Mouse (Mus musculus): ENCODE measurements around the gene Map3k5.
A peak's percentile ranks its signal among the peaks of the same experiment; 100 is the strongest.
"Not testable (repeated sequence)": the region's sequence is repeated elsewhere in the genome, so short reads cannot be mapped to it uniquely, and the experiment has no call there.

Map3k5 gene

DNA sequence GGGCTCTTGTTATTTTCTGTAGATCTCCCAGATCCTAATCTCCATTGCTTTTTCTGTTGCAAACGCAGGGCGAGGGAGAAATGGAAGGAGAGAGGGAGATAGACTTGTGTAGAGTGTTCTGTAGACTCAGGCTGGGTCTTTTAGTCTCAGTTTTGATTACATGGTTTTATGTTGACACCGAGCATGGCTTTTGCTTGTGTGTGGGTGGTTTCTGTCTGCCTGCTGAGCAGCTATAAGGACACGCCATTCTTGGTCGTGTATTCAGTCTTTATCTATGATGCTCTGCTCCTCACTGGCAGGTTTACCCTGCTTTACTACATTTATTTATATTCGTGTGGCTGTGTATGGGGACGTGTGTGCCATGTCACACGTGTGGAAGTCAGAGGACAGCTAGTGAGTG, 34.2 kb downstream of the Map3k5 start:
- DNase-seq: no peak

DNA sequence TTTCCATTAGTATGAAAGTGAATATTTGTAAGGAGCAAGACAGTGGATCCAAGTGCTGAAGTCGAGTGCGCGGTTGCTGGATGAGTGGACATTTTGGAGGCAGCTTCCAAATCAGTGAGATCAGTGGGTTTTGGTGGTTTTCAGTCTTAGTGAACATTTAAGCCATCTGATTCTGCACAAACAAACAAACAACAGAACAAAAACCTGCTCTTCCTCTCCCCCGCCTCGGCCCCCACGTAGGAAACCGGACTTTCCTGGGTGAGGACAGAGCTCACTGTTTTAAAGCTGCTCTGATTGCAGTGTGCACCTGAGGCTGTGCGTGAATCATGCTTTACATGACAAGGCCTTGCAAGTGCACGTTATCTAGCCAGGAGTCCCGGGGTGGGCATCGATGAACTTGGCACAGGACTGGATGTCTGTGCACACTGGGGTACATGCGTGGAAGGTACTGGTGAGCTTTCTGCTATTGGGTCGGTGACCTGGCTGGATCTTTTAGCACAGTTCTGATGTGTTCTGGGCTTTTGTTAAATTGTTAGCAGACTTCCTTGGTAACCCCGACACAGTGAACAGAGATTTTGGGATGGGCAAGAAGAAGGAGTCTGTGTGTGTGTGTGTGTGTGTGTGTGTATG, 35.7 kb downstream of the Map3k5 start:
- DNase-seq: no peak

DNA sequence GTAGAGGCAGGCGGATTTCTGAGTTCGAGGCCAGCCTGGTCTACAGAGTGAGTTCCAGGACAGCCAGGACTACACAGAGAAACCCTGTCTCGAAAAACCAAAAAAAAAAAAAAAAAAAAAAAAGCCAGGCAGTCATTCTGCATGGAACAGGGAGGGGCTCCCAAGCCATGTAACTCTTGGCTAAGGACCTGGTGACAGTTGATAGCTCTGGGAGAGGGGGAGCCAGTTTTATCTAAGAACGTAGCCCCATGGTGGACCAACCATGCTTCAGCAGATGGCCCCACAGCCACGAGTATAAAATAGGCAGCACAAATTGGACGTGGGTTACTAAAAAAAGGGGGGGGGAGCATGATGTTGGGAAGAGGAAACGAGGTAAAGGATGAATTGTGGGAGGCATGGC, 37.2 kb downstream of the Map3k5 start:
- DNase-seq: not testable (repeated sequence)

DNA sequence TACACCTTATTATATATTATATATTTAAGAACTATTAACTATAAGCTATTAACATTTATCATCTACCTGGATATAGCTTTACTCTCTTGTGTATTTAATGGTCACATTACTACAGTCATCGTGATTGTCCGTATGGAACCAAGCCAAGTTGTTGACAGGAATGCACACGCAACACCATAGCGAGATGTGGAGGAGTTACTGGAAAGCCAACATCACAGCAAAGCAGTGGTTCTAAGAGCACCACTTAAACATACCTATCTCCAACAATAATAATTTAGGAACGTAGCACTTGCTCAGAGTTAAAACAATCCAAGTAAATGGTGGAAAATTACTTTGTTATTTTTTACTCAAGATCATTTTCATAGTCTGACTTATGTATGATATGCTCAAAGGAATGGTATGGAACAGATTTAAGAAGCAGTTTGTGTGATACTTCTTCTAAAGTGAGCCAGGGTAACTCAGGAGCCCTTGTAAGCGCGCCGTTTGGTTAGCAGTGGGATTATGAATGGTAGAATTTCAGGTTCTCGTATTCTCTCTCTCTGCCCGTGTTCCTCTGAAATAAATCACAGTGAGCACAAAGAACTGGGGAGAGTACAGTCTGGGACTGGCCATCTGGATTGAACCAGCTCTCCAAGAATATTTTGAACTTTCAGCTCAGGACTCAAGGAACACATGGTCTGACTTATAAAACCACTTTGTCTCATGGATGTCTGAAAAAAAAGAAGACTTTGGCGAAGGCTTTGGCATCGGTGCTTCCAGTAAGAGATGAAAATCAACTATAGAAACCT, 39.2 kb downstream of the Map3k5 start:
- DNase-seq: no peak

DNA sequence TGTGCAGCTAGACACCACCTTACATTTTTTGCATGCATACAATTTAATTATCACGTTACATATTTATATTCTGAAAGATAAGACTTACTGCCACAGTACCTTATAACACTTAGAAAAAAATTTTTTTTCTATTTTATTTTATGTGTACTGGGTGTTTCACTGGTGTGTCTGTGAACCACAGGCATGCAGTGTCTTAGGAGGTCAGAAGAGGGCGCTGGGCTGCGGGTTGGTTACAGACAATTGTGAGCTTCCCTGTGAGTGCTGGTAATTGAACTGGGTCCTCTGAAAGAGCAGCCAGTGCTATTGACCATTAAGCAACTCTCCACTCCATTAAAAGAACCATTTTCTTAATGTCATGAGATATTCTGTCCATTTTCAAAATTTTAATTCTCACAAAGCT, 43.3 kb downstream of the Map3k5 start:
- DNase-seq: peak; percentile 30

DNA sequence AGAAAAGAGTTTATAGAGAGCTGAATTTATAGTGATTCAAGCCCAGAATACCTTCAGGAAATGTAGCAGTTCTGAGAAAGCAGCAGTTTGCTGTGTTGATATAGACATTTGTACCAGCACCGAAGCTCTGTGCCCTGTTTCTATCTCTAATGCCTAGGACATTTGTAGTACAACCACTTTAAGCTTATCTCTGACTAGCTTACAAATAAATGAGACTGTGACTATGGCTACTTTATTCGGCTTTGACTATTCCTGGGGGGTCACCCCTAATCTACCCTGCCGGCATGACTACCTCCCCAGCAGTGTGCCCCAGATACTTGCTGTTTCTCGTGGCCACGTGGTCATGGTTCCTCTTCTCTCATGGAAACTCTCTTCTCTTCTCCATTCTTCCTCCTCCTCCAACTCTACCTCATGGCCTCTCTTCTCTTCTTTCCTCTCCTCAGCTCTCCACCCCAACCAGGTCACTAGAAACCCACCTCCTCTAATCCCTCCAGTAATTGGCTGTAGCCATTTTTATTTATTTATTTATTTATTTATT, 44.5 kb downstream of the Map3k5 start:
- no peak for DNase-seq

DNA sequence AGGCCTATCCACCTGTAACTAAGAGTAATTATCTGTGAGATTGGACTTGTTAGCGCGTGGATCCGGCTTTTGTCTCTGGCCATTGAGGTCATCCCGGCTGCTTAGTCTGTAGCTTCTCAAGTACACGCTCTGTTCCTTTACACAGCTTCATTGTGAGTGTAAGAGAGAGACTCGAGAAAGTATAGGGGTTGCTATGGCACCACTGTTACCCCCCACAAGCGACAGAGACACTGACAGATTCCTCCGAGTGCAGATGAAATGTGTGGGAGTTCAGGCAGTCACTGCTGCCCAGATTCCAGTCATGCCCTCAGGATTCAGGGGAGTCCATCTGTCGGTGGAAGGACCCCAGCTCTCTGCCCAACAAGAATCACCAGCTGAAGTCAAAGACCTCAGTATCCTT, 53.5 kb downstream of the Map3k5 start:
- DNase-seq: no peak

DNA sequence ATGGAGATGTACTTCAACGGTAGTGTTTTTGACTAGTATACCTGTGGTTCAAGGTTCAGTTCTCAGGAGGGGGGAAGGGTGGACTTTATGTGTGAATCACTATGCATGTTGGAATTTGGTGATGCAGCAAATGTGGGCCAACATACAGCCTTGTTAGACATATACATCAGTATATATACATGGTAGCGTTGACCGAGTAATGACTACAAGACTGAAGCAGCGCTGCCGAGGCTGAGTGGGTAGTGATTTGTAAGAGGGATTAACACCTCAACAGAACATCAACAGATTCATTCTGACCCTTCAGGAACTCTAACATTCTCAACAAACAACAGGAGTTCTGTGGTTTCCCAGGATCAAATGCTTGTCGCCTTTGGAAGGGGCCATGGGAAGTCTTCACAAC, 55.7 kb downstream of the Map3k5 start:
- DNase-seq: no peak

DNA sequence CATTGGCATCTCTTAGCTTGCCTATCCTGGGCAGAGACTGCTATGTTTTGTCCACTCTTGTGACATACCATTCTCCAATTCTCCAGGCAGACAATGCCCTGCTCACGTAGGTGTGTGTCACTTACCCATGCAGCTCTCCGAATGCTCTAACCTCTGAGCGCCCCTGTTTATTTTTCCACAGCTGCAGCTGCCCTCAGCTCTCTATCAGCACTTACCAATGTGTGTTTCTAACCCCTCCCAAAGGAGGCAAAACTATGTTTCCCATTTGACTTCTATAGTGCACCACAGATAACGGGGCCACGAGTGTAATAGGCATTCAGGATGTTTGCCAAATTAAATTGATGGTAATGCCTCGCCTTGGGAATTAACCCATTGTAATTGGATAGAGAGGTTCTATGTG, 56.4 kb downstream of the Map3k5 start:
- DNase-seq: no peak

DNA sequence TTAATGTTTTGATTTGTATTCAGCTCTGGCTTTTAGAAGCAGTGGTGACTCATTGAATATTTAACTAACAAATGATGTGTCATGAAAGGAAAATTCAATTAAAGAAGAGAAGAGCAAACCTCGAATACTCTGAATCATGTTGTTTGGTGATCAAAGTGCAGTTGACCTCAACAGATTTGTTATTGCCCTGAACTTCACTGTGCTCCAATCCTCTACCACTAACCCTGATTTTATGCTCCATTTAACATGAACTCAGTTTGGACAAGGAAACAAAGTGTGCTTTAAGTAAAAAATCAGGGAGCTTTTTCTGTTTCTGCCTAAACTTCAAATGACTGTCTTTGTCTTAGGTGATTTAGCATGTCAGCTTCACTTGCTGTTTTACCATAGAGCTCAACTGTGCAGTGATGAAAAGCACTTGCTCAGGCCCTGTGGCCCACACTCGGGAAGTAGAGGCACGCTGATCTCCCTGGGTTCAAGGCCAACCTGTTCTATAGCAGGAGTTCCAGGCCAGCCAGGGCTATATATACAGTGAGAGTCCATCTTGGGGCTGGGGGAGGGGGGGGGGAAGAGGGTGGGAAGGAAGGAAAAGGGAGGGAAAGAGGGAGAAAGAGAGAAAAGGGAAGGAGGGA, 57.1 kb downstream of the Map3k5 start:
- DNase-seq: no peak

DNA sequence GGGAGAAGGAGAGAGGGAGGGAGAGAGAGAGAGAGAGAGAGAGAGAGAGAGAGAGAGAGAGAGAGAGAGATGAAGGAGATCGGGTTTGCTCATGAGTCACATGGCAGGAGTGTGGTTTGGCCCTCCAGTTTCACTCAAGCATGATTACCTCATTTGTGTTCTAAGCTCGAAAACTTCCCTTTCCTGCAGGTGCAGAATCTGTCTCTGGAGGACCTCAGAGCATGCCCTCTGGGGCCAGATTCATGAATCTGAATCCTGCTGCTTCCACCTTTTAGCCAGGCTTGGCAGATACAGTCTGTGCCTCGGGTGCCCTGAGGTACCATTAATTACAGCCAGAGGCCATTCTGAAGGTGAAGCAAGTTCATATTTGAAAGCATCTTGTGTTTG, 57.6 kb downstream of the Map3k5 start:
- peak; percentile 59 for DNase-seq

DNA sequence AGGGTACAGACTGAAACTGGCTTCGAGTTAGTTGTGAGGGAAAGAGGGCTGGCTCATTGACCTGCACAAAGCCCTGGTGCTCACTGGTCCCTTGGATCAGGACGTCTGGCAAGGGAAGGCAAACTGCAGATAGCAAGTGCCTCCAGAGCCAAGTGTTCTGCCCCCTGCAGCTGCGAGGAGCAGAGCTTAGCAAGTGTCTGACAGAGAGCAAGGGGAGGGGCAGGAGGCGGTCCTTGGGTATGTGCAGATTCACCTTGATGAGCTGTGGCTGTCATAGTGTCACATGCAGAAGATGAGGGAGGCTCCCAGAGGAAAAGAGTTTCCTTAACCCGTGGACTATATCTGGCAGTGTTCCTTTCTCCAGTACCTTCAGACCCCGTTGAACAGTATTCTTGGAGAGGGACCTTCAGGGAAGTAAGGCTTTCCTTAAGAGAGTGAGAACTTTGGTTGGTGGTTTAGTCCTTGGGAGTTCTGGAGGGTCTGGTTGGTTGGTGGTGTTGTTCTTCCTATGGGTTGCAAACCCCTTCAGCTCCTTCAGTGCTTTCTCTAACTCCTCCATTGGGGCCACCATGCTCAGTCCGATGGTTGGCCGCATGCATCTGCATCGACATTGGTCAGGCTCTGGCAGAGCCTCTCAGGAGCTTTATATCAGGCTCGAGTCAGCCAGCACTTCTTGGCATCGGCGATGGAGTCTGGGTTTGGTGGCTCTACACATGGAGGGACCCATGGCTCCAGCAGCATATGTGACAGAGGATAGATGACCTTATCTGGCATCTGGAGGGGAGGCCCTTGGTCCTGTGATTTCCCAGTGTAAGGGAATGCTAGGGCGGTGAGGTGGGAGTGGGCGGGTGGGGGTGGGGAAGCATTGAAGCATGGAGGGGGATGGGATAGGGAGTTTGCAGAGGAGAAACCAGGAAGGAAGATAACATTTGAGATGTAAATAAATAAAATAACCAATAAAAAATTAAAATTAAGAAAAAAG, 60.5 kb downstream of the Map3k5 start:
- peak; percentile 75 for DNase-seq

DNA sequence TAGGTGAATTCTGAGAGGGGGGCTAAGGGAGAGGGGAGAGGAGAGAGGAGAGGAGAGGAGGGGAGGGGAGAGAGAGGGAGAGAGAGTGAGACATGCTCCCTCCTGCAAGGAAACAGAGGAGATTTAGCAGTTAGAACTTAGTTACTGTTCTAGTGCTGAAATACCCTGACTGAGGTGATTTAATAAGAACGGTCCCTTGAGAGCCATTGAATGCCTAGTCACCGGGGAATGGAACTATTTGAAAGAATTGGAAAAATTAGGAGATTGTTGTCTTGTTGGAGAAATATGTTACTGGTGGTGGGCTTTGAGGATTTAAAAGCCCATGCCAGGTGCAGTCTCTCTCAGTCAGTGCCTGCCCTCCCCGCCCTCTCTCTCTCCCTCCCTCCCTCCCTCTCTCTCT, 61.9 kb downstream of the Map3k5 start:
- DNase-seq: no peak

DNA sequence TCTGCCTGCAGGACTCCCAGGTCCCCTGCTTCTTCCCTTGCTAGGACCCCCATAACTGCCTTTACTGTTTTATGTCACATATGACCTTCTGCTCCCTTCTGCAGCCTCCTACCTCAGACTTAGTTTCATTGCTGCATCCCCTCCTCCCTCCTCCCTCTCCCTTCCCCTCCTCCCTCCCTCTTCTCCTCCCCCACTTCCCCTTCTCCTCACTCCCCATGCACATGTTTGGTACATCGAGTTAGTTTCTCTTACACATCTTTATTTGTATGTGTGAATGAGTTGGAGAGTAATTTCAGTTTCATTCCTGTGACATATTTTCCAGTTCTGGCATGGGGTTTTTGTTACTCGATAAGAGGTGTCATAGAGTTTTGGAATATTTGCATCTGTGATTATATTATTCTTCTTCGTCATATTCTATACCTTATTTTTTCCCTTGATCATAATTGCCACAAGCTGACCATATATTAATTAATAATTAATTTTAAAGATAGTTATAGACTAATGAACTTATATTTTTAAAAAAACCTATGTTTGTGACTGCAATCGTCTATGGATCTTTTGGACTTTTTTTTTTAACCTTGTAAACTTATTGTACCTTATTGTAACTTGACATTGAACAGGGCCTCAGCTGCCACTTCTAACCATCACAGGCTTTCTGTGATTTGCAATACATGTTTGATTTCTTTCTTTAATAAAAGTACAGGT, 65.6 kb downstream of the Map3k5 start:
- DNase-seq: no peak

DNA sequence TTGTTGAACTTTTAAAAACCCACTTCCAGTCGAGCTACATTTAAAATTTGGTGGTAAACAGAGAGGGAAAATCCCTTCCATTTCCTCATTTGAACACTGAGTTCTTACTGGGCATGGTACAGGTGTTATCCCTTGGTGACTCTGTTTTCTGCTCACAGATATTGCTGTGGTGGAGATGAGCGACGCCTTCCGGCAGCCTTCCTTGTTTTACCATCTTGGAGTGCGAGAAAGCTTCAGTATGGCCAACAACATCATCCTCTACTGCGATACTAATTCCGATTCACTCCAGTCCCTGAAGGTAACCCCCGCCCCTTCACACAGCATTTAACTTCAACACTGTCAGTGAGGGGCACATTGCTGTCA, 66.1 kb downstream of the Map3k5 start:
- DNase-seq: no peak

DNA sequence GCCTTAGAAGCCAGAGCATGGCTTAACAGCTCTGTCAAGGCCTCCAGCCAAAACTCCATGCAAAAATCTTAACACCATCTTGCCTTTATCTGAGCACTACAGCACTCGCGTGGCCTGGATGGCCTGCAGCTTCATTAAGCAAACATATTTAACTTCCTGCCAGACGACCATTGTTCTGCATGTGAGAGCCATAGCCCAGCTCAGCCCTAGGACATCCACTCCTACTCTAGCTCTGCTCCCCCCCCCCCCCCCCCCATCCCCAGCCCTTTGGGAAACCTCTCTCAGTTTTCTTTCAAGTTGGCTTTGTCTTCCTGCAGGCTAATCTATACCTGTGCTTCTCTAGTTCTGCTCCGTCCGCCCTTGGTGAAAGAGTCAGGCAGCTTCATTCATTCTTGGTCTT, 67.7 kb downstream of the Map3k5 start:
- no peak for DNase-seq

DNA sequence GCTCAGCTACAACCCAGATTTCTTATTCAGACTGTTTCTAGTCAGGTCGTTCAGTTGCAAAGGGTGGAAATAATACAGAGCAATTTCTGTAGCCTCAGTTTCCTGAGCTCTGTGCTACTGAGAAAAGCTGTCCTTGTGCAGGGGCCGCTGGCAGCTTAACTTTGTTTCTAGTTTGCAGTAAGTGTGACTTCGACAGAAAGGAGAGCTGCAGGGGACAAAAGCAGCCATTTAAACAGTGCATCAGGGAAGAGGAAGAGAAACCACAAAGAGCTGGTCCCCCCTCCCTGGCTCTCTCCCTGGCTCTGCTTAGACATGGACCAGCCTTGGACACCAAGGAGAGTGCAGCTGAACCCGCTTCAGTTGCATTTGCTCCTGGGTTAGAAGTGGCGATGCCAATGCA, 68.7 kb downstream of the Map3k5 start:
- no peak for DNase-seq

DNA sequence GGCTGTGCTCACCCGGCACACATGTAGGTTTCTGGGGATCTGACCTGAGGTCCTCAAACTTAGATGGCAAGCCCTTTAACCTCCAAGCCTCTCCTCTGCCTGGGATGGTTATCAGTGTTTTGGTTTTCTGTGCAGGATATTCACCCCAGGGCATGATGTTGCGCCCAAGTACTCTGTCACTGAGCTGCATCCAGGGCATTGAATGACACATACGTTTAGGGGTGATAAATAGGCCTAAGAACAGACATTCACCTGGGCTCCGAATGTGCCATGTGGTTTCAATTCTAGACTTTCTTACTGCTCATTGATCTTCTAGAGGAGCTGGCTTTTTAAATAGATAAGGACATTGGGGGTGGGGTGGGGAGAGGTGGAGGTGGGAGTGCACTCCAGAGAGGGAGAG, 70.5 kb downstream of the Map3k5 start:
- DNase-seq: no peak

DNA sequence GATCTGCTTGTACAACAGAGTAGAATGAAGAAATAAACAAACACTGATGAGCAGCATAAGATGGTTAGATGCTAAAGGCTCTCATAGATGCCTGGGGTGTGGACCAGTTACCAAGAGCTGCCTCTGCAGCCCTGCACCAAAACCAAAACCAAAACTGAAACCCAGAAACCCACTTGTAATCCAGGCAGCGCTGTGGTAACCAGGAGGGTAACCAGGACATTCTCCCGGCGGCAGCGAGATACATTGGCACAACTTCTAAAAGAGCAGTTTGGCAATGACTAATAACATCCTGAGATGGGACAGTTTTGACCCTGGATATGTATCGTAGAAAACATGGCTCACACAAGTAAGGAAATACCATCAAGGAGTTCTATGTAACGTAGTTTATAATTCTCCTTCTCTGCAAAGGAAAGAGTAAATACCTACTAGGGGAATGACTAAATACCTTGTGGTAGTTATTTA, 71.2 kb downstream of the Map3k5 start:
- no peak for DNase-seq

DNA sequence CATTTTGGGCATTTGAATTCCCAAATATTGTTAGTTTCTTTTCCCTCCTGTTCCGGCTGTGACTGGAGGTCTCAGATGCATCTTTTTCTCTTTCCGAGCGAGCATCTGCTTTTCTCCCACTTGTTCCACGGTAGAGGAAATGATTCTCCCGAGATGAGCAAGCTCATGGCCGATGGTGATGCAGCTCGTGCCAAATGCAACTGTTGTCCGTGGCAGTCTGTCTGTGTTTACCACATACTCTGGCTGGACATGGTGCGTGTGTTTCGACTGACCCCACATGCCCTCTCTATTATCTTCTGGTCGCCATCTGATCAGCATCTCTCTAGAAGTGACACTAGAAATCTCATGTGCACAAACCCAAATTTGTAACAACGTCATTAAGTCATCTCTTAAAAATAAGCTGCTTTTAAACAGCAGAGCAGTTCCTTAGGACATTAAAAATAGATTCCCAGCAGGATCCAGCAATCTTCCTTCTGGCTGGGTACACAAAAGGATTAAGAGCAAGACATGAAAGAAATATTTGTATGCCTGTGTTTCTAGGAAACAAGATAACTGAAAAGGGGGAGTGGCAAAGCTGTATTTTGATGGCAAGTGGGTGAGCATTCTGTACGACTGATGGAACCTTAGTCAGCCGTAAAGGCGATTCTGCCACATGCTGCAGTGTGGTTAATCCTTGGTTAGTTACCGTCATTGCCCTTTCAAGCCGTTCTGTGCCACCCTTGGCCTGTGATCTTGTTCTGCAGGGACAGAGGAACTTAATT, 72.2 kb downstream of the Map3k5 start:
- no peak for DNase-seq

DNA sequence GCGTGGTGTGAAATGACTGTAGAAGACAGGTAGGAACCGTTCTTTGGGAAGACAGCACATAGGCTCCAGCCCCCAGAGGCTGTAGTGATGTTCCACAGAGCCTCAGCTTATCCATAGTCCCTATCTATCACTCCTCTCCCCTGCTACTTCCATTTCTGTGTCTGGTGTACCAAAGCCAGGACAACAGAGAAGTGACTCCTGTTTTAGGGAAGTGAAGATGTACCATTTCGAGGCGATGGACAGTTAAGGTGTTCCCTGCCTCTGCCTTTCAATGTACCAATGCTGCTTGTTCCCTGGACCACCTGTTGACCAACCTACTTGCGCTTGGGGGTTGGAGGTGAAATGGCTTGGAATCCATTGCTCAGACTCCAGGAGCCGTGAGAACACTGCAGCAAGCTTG, 75.0 kb downstream of the Map3k5 start:
- DNase-seq: no peak

All from thymus, postnatal 14 days (tissue).